Mouse (Mus musculus) limb, embryonic 13.5 days (tissue): ENCODE data around the gene Map2k2. TPM values are rescaled to one million over a fixed set of nuclear protein-coding genes. Genes with fewer than 3 reads are reported as not detected.
"Not testable (repeated sequence)": the region's sequence is repeated elsewhere in the genome, so short reads cannot be mapped to it uniquely, and the experiment has no call there.

Experiments
- ATAC-seq: fragments of 200-750 bp; cut with Nextera tagmentation; 2 replicates; pipeline ENCODE4 v1.8.0; 2017; ENCODE audit warnings: low read depth, moderate number of reproducible peaks, moderate TSS enrichment; ENCODE audit not compliant: low FRiP score
- H3K27ac ChIP-seq: fragments of 300-500 bp; sonication (generic); 2 replicates; pipeline ENCODE4 v1.5.1; 2015; ENCODE audit warnings: inconsistent platforms, mild to moderate bottlenecking, moderate library complexity
- H3K27me3 ChIP-seq: fragments of 300-500 bp; sonication (generic); 2 replicates; pipeline ENCODE4 v1.6.1; 2015; ENCODE audit warnings: mild to moderate bottlenecking, inconsistent platforms
- H3K36me3 ChIP-seq: fragments of 300-500 bp; sonication (generic); 2 replicates; pipeline ENCODE4 v1.6.1; 2015; ENCODE audit warnings: inconsistent platforms, mild to moderate bottlenecking, moderate library complexity
- H3K4me1 ChIP-seq: fragments of 300-500 bp; sonication (generic); 2 replicates; pipeline ENCODE4 v1.6.1; 2015; ENCODE audit warnings: inconsistent platforms
- H3K4me2 ChIP-seq: fragments of 300-500 bp; sonication (generic); replicated peaks from 2 replicates; pipeline ENCODE4 v1.6.1; 2015; ENCODE audit warnings: inconsistent platforms, mild to moderate bottlenecking, moderate library complexity
- H3K4me3 ChIP-seq: fragments of 300-500 bp; sonication (generic); 2 replicates; pipeline ENCODE4 v1.5.1; 2015; ENCODE audit warnings: moderate library complexity, mild to moderate bottlenecking, inconsistent platforms
- H3K9ac ChIP-seq: fragments of 300-500 bp; sonication (generic); 2 replicates; pipeline ENCODE4 v1.6.1; 2015; ENCODE audit warnings: mild to moderate bottlenecking, inconsistent platforms
- H3K9me3 ChIP-seq: fragments of 300-500 bp; sonication (generic); 2 replicates; pipeline ENCODE4 v1.6.1; 2016; ENCODE audit warnings: inconsistent platforms
- WGBS: fragments of 180-500 bp; shearing (Covaris S2); methylation state at CpG from one replicate; pipeline ENCODE4 v1.1.7; 2015; 5-methylcytosine and 5-hydroxymethylcytosine counted together
- microRNA-seq: library from miRNA; unstranded; fragments of <30 nt; microRNA quantifications from one replicate; pipeline ENCODE4, GENCODE M21; 2016
- polyA plus RNA-seq: library from polyadenylated mRNA; unstranded; fragments of >200 nt; fragmentation: Nextera tagmentation; extraction: Ambion mirVana; gene quantifications from 2 replicates; pipeline ENCODE4 v1.2.1, GENCODE M21; 2015

The Map2k2 gene
- polyA plus RNA-seq, 1 experiment from 2014 or later: 192 TPM

DNA sequence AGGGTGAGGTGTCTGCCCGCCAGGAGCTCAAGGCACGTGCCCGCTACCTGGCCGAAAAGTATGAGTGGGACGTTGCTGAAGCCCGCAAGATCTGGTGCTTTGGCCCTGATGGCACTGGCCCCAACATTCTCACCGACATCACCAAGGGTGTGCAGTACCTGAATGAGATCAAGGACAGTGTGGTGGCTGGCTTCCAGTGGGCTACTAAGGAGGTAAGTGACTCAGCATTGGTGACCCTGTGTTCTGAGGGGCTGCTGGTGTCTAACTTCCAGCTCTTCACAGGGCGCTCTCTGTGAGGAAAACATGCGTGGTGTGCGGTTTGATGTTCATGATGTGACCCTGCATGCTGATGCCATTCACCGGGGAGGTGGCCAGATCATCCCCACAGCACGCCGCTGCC is 75.2 kb downstream of the Map2k2 start:
- ATAC-seq: no peak
- Histone ChIP-seq H3K27ac (no peak overlapping the region), H3K4me2 (no peak overlapping the region), H3K27me3 (no peaks in the 10 kb centered on the region), H3K9me3 (no peaks in the 10 kb centered on the region), H3K36me3 (peaks cover 71% of the 10 kb centered on the region), H3K9ac (no peak overlapping the region), H3K4me3 (no peak overlapping the region), H3K4me1 (peaks cover 64% of the 10 kb centered on the region)
- WGBS: 92% methylated on average over 13 of the region's 13 CpGs

DNA sequence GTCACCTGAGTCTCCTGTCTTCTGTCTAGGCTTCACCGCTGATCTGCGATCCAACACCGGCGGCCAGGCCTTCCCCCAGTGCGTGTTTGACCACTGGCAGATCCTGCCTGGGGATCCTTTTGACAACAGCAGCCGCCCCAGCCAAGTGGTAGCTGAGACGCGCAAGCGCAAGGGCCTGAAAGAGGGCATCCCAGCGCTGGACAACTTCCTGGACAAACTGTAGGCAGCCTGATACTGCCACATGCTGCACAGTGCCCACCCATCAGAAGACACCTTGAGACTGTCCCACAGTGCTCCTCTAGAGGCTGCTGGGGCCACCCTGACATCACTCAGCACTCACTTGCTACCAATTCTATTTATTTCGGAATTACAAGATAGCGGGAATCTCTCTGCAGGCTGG is 76.1 kb downstream of the Map2k2 start:
- H3K4me3 ChIP-seq, H3K27me3 ChIP-seq, ATAC-seq, H3K27ac ChIP-seq, H3K9ac ChIP-seq, H3K4me2 ChIP-seq, H3K9me3 ChIP-seq: not testable (repeated sequence)
- H3K4me1 ChIP-seq: peaks cover 64% of the 10 kb centered on the region
- H3K36me3 ChIP-seq: peaks cover 77% of the 10 kb centered on the region
- WGBS: 82% methylated on average over 12 of the region's 12 CpGs

DNA sequence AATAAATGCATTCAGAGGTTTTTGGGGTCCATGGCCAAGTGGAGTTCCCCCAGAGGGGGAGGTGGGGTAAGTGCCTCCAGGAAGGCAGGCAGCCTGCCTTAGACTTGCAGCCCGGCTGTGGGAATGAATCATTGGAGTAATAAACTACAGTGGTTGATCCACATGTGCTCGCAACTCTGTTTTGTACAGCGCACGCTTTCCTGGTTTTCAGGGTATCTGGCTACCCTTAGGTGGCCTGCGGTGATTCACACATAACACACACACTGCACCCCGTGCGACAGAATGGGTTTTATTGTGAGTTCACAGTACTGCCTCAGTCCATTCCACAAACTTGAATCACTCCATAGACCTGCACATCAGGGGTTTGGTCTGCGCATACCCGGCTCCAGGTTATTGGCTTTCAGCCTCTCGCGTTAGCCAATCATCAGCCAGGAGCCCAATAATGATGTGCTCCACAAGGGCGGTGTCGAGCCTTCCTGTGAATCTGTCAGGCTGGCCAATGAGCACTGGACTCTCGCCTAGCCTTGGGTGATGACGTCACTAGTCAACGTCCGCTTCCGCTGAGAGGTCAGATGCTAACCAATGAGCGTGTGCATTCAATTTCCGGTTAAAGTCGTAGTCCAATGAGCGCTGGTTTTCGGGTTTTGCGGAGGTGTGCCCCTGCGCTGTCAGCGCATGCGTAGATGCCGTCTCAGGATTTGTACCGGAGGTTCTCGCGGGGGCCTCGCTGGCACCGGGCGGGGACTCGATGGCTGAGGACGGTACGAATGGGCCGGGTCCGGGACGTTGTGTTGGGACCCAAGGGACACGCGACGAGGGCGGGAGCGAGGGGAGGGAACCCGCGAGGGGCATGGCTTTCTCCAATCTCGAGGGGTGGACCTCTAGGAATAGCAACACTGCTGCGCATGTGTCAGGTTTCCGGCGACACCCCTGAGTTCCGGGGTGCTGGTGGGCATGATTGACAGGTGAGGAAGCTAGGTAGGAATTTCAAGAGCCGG is 76.9 kb downstream of the Map2k2 start, which contains the start of gene Dapk3:
Gene Dapk3, plus strand, starts transcription at position 670 of the 998 bp plus-strand sequence.
- Histone ChIP-seq H3K27me3 (no peaks in the 10 kb centered on the region), H3K4me2 (peak within 1 kb of the TSS; percentile 74), H3K9me3 (no peaks in the 10 kb centered on the region), H3K36me3 (peaks cover 82% of the 10 kb centered on the region), H3K9ac (peak within 1 kb of the TSS; percentile 76), H3K4me3 (peak within 1 kb of the TSS; percentile 70), H3K27ac (peak within 1 kb of the TSS; percentile 66; the same call in 1 of the 2 replicates), H3K4me1 (peaks cover 61% of the 10 kb centered on the region)
- 3% methylated on average over 53 of the region's 53 CpGs for WGBS
- peak; percentile 95 for ATAC-seq

Small RNAs within 50 kb of the gene (microRNA-seq; reads per million reads assigned to microRNA genes)
- not detected for gene Mir5615-1
- gene Mir5615-2: not detected

Other genes starting within 250 kb of the Map2k2 start
- gene Tmprss9, start 234.1 kb upstream of the Map2k2 start, polyA plus RNA-seq: 0.06 and 0.08 TPM in 2 replicates
- 306 and 335 TPM in 2 replicates for gene Timm13, start 204.9 kb upstream of the Map2k2 start, polyA plus RNA-seq
- 54.6 and 63.2 TPM in 2 replicates for gene Lmnb2, start 187.7 kb upstream of the Map2k2 start, polyA plus RNA-seq
- 32.3 and 32.7 TPM in 2 replicates for gene Gadd45b, start 175.8 kb upstream of the Map2k2 start, polyA plus RNA-seq
- 7.4 and 9.0 TPM in 2 replicates for gene Gng7, start 91.0 kb upstream of the Map2k2 start, polyA plus RNA-seq
- 0.15 and 0.33 TPM in 2 replicates for gene Diras1, start 80.3 kb upstream of the Map2k2 start, polyA plus RNA-seq
- gene Slc39a3, start 68.5 kb upstream of the Map2k2 start, polyA plus RNA-seq: 19.2 and 20.0 TPM in 2 replicates
- 227 and 231 TPM in 2 replicates for gene Sgta, start 45.7 kb upstream of the Map2k2 start, polyA plus RNA-seq
- 58.4 and 62.0 TPM in 2 replicates for gene Thop1, start 35.9 kb upstream of the Map2k2 start, polyA plus RNA-seq
- 0.18 and 0.60 TPM in 2 replicates for gene Creb3l3, start 7.0 kb upstream of the Map2k2 start, polyA plus RNA-seq
- 22.5 and 22.6 TPM in 2 replicates for gene Zbtb7a, start 29.3 kb downstream of the Map2k2 start, polyA plus RNA-seq
- gene Pias4, start 62.0 kb downstream of the Map2k2 start, polyA plus RNA-seq: 62.2 and 62.3 TPM in 2 replicates
- gene Eef2, start 70.7 kb downstream of the Map2k2 start, polyA plus RNA-seq: 577 and 592 TPM in 2 replicates
- gene Dapk3, start 77.1 kb downstream of the Map2k2 start, polyA plus RNA-seq: 53.4 and 53.7 TPM in 2 replicates
- gene 4930442H23Rik, start 77.9 kb downstream of the Map2k2 start, polyA plus RNA-seq: not detected in 2 replicates
- gene Nmrk2, start 96.1 kb downstream of the Map2k2 start, polyA plus RNA-seq: 0.18 and 0.26 TPM in 2 replicates
- gene Atcay, start 124.9 kb downstream of the Map2k2 start, polyA plus RNA-seq: 0.20 and 0.43 TPM in 2 replicates
- 11.5 and 11.6 TPM in 2 replicates for gene Zfr2, start 127.2 kb downstream of the Map2k2 start, polyA plus RNA-seq
- gene Matk, start 147.0 kb downstream of the Map2k2 start, polyA plus RNA-seq: 4.7 and 5.4 TPM in 2 replicates
- gene Mrpl54, start 161.0 kb downstream of the Map2k2 start, polyA plus RNA-seq: 206 and 213 TPM in 2 replicates
- 63.3 and 63.5 TPM in 2 replicates for gene Apba3, start 161.0 kb downstream of the Map2k2 start, polyA plus RNA-seq
- 2.6 and 2.9 TPM in 2 replicates for gene Tjp3, start 185.7 kb downstream of the Map2k2 start, polyA plus RNA-seq
- gene Pip5k1c, start 187.0 kb downstream of the Map2k2 start, polyA plus RNA-seq: 51.5 and 58.5 TPM in 2 replicates
- gene Cactin, start 215.2 kb downstream of the Map2k2 start, polyA plus RNA-seq: 41.8 and 42.3 TPM in 2 replicates
- gene Tbxa2r, start 222.8 kb downstream of the Map2k2 start, polyA plus RNA-seq: 5.2 and 7.8 TPM in 2 replicates
- 0.06 TPM in 1 of 2 replicates, not detected in the other for gene Gipc3, start 237.4 kb downstream of the Map2k2 start, polyA plus RNA-seq
- gene Hmg20b, start 244.6 kb downstream of the Map2k2 start, polyA plus RNA-seq: 106 and 109 TPM in 2 replicates